Mouse (Mus musculus) forebrain, embryonic 12.5 days (tissue): ENCODE measurements at regions not wholly inside any gene's neighbourhood (a gene's known extent, or its start where the extent isn't known, plus 50 kb on each side); places are given as distances from the start of the nearest gene placed in this dataset.

Experiments
- ATAC-seq: fragments of 200-750 bp; cut with Nextera tagmentation; 2 replicates; pipeline ENCODE4 v1.8.0; 2017; ENCODE audit warnings: moderate TSS enrichment; ENCODE audit not compliant: low FRiP score
- H3K27ac ChIP-seq: fragments of 300-500 bp; sonication (generic); 2 replicates; pipeline ENCODE4 v1.5.1; 2016; ENCODE audit warnings: mild to moderate bottlenecking
- H3K27me3 ChIP-seq: fragments of 300-500 bp; sonication (generic); 2 replicates; pipeline ENCODE4 v1.6.1; 2016; ENCODE audit warnings: mild to moderate bottlenecking
- H3K36me3 ChIP-seq: fragments of 300-500 bp; sonication (generic); replicated peaks from 2 replicates; pipeline ENCODE4 v1.6.1; 2016; ENCODE audit warnings: mild to moderate bottlenecking
- H3K4me1 ChIP-seq: fragments of 300-500 bp; sonication (generic); 2 replicates; pipeline ENCODE4 v1.6.1; 2016
- H3K4me2 ChIP-seq: fragments of 300-500 bp; sonication (generic); 2 replicates; pipeline ENCODE4 v1.6.1; 2016; ENCODE audit warnings: mild to moderate bottlenecking, moderate library complexity
- H3K4me3 ChIP-seq: fragments of 300-500 bp; sonication (generic); replicated peaks from 2 replicates; pipeline ENCODE4 v1.5.1; 2016; ENCODE audit warnings: mild to moderate bottlenecking
- H3K9ac ChIP-seq: fragments of 300-500 bp; sonication (generic); 2 replicates; pipeline ENCODE4 v1.6.1; 2016; ENCODE audit warnings: mild to moderate bottlenecking
- H3K9me3 ChIP-seq: fragments of 300-500 bp; sonication (generic); 2 replicates; pipeline ENCODE4 v1.6.1; 2016
- WGBS: fragments of 180-500 bp; shearing (Covaris S2); methylation state at CpG from one replicate; pipeline ENCODE4 v1.1.7; 2016; 5-methylcytosine and 5-hydroxymethylcytosine counted together

GRCm38 (mm10) chr11:18712642-18713053 lies 306.1 kb downstream of the Meis1 start:
- ATAC-seq, result no peak
- Histone ChIP-seq H3K9me3 (no peaks in the 10 kb centered on the region), H3K4me1 (peaks cover 3% of the 10 kb centered on the region; the same call in 1 of the 2 replicates), H3K27ac (no peak overlapping the region), H3K4me3 (no peak overlapping the region), H3K4me2 (no peak overlapping the region), H3K36me3 (no peaks in the 10 kb centered on the region), H3K9ac (no peak overlapping the region), H3K27me3 (no peaks in the 10 kb centered on the region)
- 84% methylated on average over 10 of the region's 10 CpGs for WGBS

GRCm38 (mm10) chr11:18709628-18710027 lies 309.2 kb downstream of the Meis1 start:
- Histone ChIP-seq H3K27ac (no peak overlapping the region), H3K9ac (no peak overlapping the region), H3K9me3 (no peaks in the 10 kb centered on the region), H3K4me1 (no peaks in the 10 kb centered on the region), H3K36me3 (no peaks in the 10 kb centered on the region), H3K4me2 (no peak overlapping the region), H3K4me3 (no peak overlapping the region), H3K27me3 (no peaks in the 10 kb centered on the region)
- WGBS, result 78% methylated on average over 3 of the region's 3 CpGs
- no peak for ATAC-seq

GRCm38 (mm10) chr11:18681593-18681992 lies 337.2 kb downstream of the Meis1 start:
- H3K9ac ChIP-seq, result no peak overlapping the region
- no peak overlapping the region for H3K4me3 ChIP-seq
- 85% methylated on average over 6 of the region's 6 CpGs for WGBS
- no peak overlapping the region for H3K4me2 ChIP-seq
- no peaks in the 10 kb centered on the region for H3K9me3 ChIP-seq
- H3K36me3 ChIP-seq, result no peaks in the 10 kb centered on the region
- no peak for ATAC-seq
- no peak overlapping the region for H3K27ac ChIP-seq
- no peaks in the 10 kb centered on the region for H3K27me3 ChIP-seq
- no peaks in the 10 kb centered on the region for H3K4me1 ChIP-seq

GRCm38 (mm10) chr11:18676876-18677275 lies 341.9 kb downstream of the Meis1 start:
- H3K9ac ChIP-seq, result no peak overlapping the region
- no peak overlapping the region for H3K4me2 ChIP-seq
- ATAC-seq, result no peak
- no peaks in the 10 kb centered on the region for H3K4me1 ChIP-seq
- H3K27me3 ChIP-seq, result no peaks in the 10 kb centered on the region
- H3K27ac ChIP-seq, result no peak overlapping the region
- no peaks in the 10 kb centered on the region for H3K36me3 ChIP-seq
- WGBS, result 92% methylated on average over 2 of the region's 2 CpGs
- H3K4me3 ChIP-seq, result no peak overlapping the region
- H3K9me3 ChIP-seq, result no peaks in the 10 kb centered on the region

- ATAC-seq, result no peak
- Histone ChIP-seq H3K9ac (no peak overlapping the region), H3K4me2 (no peak overlapping the region), H3K27me3 (no peaks in the 10 kb centered on the region), H3K9me3 (no peaks in the 10 kb centered on the region), H3K27ac (no peak overlapping the region), H3K36me3 (no peaks in the 10 kb centered on the region), H3K4me1 (no peaks in the 10 kb centered on the region), H3K4me3 (no peak overlapping the region)
- WGBS, result 95% methylated on average over 2 of the region's 2 CpGs
These were observed 347.8 kb downstream of the Meis1 start for GRCm38 (mm10) chr11:18670967-18671366.

- Histone ChIP-seq H3K9me3 (no peaks in the 10 kb centered on the region), H3K36me3 (no peaks in the 10 kb centered on the region), H3K4me1 (no peaks in the 10 kb centered on the region), H3K9ac (no peak overlapping the region), H3K27ac (no peak overlapping the region), H3K4me3 (no peak overlapping the region), H3K27me3 (no peaks in the 10 kb centered on the region), H3K4me2 (no peak overlapping the region)
- 65% methylated on average over 2 of the region's 2 CpGs for WGBS
- no peak for ATAC-seq
These were observed 349.5 kb downstream of the Meis1 start for GRCm38 (mm10) chr11:18669322-18669721.

GRCm38 (mm10) chr11:18656358-18656757 lies 362.4 kb downstream of the Meis1 start:
- Histone ChIP-seq H3K27ac (no peak overlapping the region), H3K9me3 (no peaks in the 10 kb centered on the region), H3K4me1 (no peaks in the 10 kb centered on the region), H3K4me3 (no peak overlapping the region), H3K9ac (no peak overlapping the region), H3K4me2 (no peak overlapping the region), H3K27me3 (no peaks in the 10 kb centered on the region), H3K36me3 (no peaks in the 10 kb centered on the region)
- ATAC-seq, result peak; percentile 55; the same call in 1 of the 2 replicates
- 14% methylated on average over 1 of the region's 1 CpGs for WGBS

- 63% methylated on average over 5 of the region's 5 CpGs for WGBS
- Histone ChIP-seq H3K4me2 (no peak overlapping the region), H3K9me3 (no peaks in the 10 kb centered on the region), H3K27me3 (no peaks in the 10 kb centered on the region), H3K9ac (no peak overlapping the region), H3K4me1 (no peaks in the 10 kb centered on the region), H3K4me3 (no peak overlapping the region), H3K27ac (no peak overlapping the region), H3K36me3 (no peaks in the 10 kb centered on the region)
- ATAC-seq, result no peak
These were observed 386.6 kb downstream of the Meis1 start for GRCm38 (mm10) chr11:18631975-18632773.

GRCm38 (mm10) chr11:18631570-18631969 lies 387.2 kb downstream of the Meis1 start:
- 94% methylated on average over 7 of the region's 7 CpGs for whole genome bisulfite sequencing

GRCm38 (mm10) chr11:18621777-18622176 lies 397.0 kb downstream of the Meis1 start:
- H3K9me3 ChIP-seq, result no peaks in the 10 kb centered on the region
- peaks cover 4% of the 10 kb centered on the region; the same call in 1 of the 2 replicates for H3K27me3 ChIP-seq
- ATAC-seq, result peak; percentile 68
- H3K36me3 ChIP-seq, result no peaks in the 10 kb centered on the region
- H3K4me1 ChIP-seq, result peaks cover 13% of the 10 kb centered on the region
- no peak overlapping the region for H3K27ac ChIP-seq
- H3K4me3 ChIP-seq, result no peak overlapping the region
- no peak overlapping the region for H3K9ac ChIP-seq
- H3K4me2 ChIP-seq, result no peak overlapping the region
- WGBS, result 21% methylated on average over 3 of the region's 3 CpGs

More at GRCm38 (mm10) chr11:18631570-18631969, 387.2 kb downstream of the Meis1 start:
- no peaks in the 10 kb centered on the region for H3K27me3 ChIP-seq
- H3K4me2 ChIP-seq, result no peak overlapping the region
- H3K27ac ChIP-seq, result no peak overlapping the region
- H3K36me3 ChIP-seq, result no peaks in the 10 kb centered on the region
- H3K4me3 ChIP-seq, result no peak overlapping the region
- H3K9me3 ChIP-seq, result no peaks in the 10 kb centered on the region
- H3K9ac ChIP-seq, result no peak overlapping the region
- no peaks in the 10 kb centered on the region for H3K4me1 ChIP-seq
- ATAC-seq, result no peak

- Histone ChIP-seq H3K4me2 (no peak overlapping the region), H3K4me1 (peaks cover 3% of the 10 kb centered on the region; the same call in 1 of the 2 replicates), H3K4me3 (no peak overlapping the region), H3K9ac (no peak overlapping the region), H3K27ac (no peak overlapping the region), H3K9me3 (no peaks in the 10 kb centered on the region), H3K36me3 (no peaks in the 10 kb centered on the region), H3K27me3 (no peaks in the 10 kb centered on the region)
- peak; percentile 39; the same call in 1 of the 2 replicates for ATAC-seq
- WGBS, result 10% methylated on average over 6 of the region's 6 CpGs
These were observed 413.9 kb downstream of the Meis1 start for GRCm38 (mm10) chr11:18604836-18605235.

- H3K4me2 ChIP-seq, result no peak overlapping the region
- no peaks in the 10 kb centered on the region for H3K36me3 ChIP-seq
- H3K4me3 ChIP-seq, result no peak overlapping the region
- no peak for ATAC-seq
- WGBS, result 84% methylated on average over 6 of the region's 6 CpGs
- peaks cover 3% of the 10 kb centered on the region; the same call in 1 of the 2 replicates for H3K4me1 ChIP-seq
- H3K9ac ChIP-seq, result no peak overlapping the region
- H3K27ac ChIP-seq, result no peak overlapping the region
- no peaks in the 10 kb centered on the region for H3K27me3 ChIP-seq
- H3K9me3 ChIP-seq, result no peaks in the 10 kb centered on the region
These were observed 417.1 kb downstream of the Meis1 start for GRCm38 (mm10) chr11:18601568-18602182.

GRCm38 (mm10) chr11:18598349-18598748 lies 420.4 kb downstream of the Meis1 start:
- no peak overlapping the region for H3K9ac ChIP-seq
- H3K9me3 ChIP-seq, result no peaks in the 10 kb centered on the region
- no peak for ATAC-seq
- 82% methylated on average over 3 of the region's 3 CpGs for WGBS
- H3K27me3 ChIP-seq, result no peaks in the 10 kb centered on the region
- H3K27ac ChIP-seq, result no peak overlapping the region
- H3K4me3 ChIP-seq, result no peak overlapping the region
- no peaks in the 10 kb centered on the region for H3K36me3 ChIP-seq
- no peak overlapping the region for H3K4me2 ChIP-seq
- H3K4me1 ChIP-seq, result no peaks in the 10 kb centered on the region
